Mouse (Mus musculus) cortical plate, adult 2 months (tissue): ENCODE results near the gene Sbno2.

Experiments used
- CTCF ChIP-seq: fragments of 200-500 bp; IDR thresholded peaks from 2 replicates; pipeline ENCODE4 v1.5.1; 2011; ENCODE audit warnings: mild to moderate bottlenecking, control low read depth, low read length; ENCODE audit not compliant: insufficient read depth; ENCODE audit errors: extremely low read depth
- POLR2A ChIP-seq: fragments of 200-500 bp; IDR thresholded peaks from 2 replicates; pipeline ENCODE4 v1.6.1; 2011; ENCODE audit warnings: mild to moderate bottlenecking, low read length, control low read depth; ENCODE audit not compliant: insufficient read depth; ENCODE audit errors: extremely low read depth

DNA sequence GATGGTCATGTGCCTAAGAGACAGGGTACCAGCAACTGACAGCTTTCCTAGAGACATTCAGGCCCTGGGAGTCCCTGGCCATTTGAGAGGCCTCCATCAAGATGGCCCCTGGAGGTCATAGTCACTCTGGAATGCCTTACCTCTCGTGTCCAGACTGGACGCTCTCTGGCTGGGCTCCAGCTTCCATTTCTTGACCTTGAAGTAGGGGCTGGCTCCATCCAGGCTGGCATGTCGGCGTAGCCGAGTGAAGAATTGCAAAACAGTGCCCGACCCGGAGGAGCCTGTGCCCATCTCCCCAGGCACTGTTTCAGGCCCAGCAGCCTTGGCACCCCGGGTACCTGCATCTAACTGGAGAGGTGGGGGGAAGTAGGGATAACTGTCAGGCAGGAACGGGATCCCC lies 29.1 kb upstream of the Sbno2 start:
- no peak for TF ChIP-seq POLR2A
- TF ChIP-seq CTCF = no peak
